Mouse (Mus musculus) embryonic facial prominence, embryonic 11.5 days (tissue): ENCODE data around the gene 1700001O22Rik. TPM values are rescaled to one million over a fixed set of nuclear protein-coding genes. Genes with fewer than 3 reads are reported as not detected.

Experiments used
- ATAC-seq: fragments of 200-750 bp; cut with Nextera tagmentation; replicated peaks from 2 replicates; pipeline ENCODE4 v1.8.0; 2017; ENCODE audit warnings: low read depth; ENCODE audit not compliant: insufficient number of reproducible peaks, low FRiP score, low TSS enrichment
- DNase-seq: peaks from one replicate; pipeline ENCODE4 v3.0.0-alpha.2; 2015; ENCODE audit warnings: low spot score
- H3K27ac ChIP-seq: fragments of 300-500 bp; sonication (generic); replicated peaks from 2 replicates; pipeline ENCODE4 v1.5.1; 2014; ENCODE audit warnings: mild to moderate bottlenecking, low read depth, low read length, control low read depth
- H3K27me3 ChIP-seq: fragments of 300-500 bp; sonication (generic); 2 replicates; pipeline ENCODE4 v1.6.1; 2014; ENCODE audit warnings: mild to moderate bottlenecking, low read length, moderate library complexity, mixed read lengths; ENCODE audit not compliant: control insufficient read depth, insufficient read depth
- H3K36me3 ChIP-seq: fragments of 300-500 bp; sonication (generic); replicated peaks from 2 replicates; pipeline ENCODE4 v1.6.1; 2014; ENCODE audit warnings: low read depth, mild to moderate bottlenecking, low read length, moderate library complexity, mixed read lengths; ENCODE audit not compliant: control insufficient read depth, insufficient read depth
- H3K4me1 ChIP-seq: fragments of 300-500 bp; sonication (generic); 2 replicates; pipeline ENCODE4 v1.6.1; 2014; ENCODE audit warnings: low read length, mixed read lengths; ENCODE audit not compliant: control insufficient read depth, insufficient read depth
- H3K4me2 ChIP-seq: fragments of 300-500 bp; sonication (generic); 2 replicates; pipeline ENCODE4 v1.6.1; 2014; ENCODE audit warnings: low read depth, mild to moderate bottlenecking, control low read depth, low read length, moderate library complexity
- H3K4me3 ChIP-seq: fragments of 300-500 bp; sonication (generic); 2 replicates; pipeline ENCODE4 v1.5.1; 2014; ENCODE audit warnings: low read depth, low read length, control low read depth
- H3K9ac ChIP-seq: fragments of 300-500 bp; sonication (generic); replicated peaks from 2 replicates; pipeline ENCODE4 v1.6.1; 2014; ENCODE audit warnings: mild to moderate bottlenecking, control low read depth, low read length
- H3K9me3 ChIP-seq: fragments of 300-500 bp; sonication (generic); replicated peaks from 2 replicates; pipeline ENCODE4 v1.6.1; 2016; ENCODE audit warnings: mild to moderate bottlenecking, low read length, inconsistent platforms, mixed read lengths; ENCODE audit not compliant: control insufficient read depth
- WGBS: fragments of 180-500 bp; shearing (Covaris S2); extraction: QIAGEN DNeasy Blood & Tissue Kit; methylation state at CpG from one replicate; pipeline ENCODE4 v1.1.7; 2014; 5-methylcytosine and 5-hydroxymethylcytosine counted together
- polyA plus RNA-seq: library from polyadenylated mRNA; unstranded; fragments of >200 nt; fragmentation: Nextera tagmentation; extraction: Ambion mirVana; gene quantifications from 2 replicates; pipeline ENCODE4 v1.2.1, GENCODE M21; 2014

1700001O22Rik gene
- polyA plus RNA-seq, 1 experiment from 2014 or later, result 1.8 TPM

DNA sequence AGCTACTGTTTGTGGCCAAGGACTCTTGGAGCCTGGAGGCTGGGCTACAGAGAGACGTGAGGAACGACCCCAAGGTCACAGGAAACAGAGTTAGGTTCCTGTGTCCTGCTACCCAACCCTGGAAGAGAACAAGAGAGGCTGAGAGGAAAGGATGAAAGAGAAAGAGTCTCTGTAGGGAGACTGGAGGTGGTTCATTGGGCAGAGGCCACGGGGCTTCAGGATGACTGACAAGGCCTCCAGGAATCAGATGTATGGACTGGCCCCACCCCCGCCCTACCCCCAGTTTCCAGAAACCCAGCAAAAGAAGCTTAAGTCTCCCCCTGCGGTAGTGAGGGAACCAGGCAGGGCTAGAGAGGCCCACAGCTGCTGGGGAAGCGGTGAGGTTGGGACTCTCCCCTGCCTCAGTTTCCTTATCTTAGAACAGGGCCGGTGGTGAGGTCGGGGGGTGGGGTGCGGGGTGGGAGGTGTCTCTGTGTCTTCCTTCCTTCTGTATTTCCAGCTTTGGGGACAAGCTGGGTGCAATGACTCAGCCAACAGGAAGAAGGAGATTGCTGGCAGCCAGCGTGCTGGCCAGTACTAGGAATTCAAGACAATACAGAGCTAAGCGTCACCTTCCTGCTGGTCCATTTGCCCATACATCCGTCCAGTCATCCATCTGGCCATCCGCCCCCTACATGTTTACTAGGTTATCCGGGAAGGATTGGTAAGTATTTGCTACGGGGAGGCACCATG is 30.7 kb downstream of the 1700001O22Rik start:
- DNase-seq (no peak), ATAC-seq (no peak)
- Histone ChIP-seq H3K4me1 (peaks cover 3% of the 10 kb centered on the region; the same call in 1 of the 2 replicates), H3K9ac (peak overlapping the region; percentile 28; the same call in 1 of the 2 replicates), H3K4me3 (no peak overlapping the region), H3K36me3 (no peaks in the 10 kb centered on the region), H3K27me3 (no peaks in the 10 kb centered on the region), H3K27ac (peak overlapping the region; percentile 69; the same call in 1 of the 2 replicates), H3K4me2 (no peak overlapping the region; the same call in 1 of the 2 replicates), H3K9me3 (no peaks in the 10 kb centered on the region)
- WGBS, result 41% methylated on average over 15 of the region's 15 CpGs

DNA sequence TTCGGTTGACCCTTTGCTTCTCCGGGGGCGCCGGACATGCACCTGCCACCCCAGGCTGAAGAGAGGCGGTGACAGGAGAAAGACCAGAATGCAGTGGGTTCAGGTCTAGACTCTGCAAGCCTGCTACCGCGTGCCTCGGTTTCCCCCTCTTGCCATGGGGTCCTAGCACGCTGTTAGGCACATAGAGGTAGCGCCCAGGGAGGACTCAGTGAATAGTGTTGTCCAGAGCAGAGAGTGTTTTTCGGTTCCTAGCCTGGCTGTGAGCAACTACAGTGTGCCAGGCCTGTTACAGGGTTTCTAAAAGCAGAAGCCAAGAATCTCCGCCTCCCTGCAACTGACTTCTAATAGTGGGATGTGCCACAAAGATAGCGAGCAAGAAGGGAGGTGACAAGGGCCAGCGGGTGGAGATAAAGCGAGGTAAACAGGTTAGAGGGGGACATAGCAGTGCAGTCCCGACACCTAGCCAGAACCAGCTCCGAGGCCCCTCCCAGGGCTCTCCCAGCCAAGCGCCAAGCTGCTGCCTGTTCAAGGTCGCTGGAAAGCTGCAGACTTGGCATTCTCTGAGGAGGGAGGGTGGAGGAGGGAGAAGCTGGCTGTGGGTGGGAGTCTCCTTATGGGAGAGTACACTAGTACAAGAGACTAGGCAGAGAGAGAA is 31.5 kb downstream of the 1700001O22Rik start:
- Histone ChIP-seq H3K36me3 (no peaks in the 10 kb centered on the region), H3K27ac (peak overlapping the region; percentile 69), H3K9ac (peak overlapping the region; percentile 76), H3K4me3 (peak overlapping the region; percentile 40), H3K4me1 (peaks cover 3% of the 10 kb centered on the region; the same call in 1 of the 2 replicates), H3K27me3 (no peaks in the 10 kb centered on the region), H3K4me2 (peak overlapping the region; percentile 92), H3K9me3 (no peaks in the 10 kb centered on the region)
- peak; percentile 30; the same call in 1 of the 2 replicates for ATAC-seq
- peak; percentile 56 for DNase-seq
- WGBS, result 8% methylated on average over 19 of the region's 19 CpGs

DNA sequence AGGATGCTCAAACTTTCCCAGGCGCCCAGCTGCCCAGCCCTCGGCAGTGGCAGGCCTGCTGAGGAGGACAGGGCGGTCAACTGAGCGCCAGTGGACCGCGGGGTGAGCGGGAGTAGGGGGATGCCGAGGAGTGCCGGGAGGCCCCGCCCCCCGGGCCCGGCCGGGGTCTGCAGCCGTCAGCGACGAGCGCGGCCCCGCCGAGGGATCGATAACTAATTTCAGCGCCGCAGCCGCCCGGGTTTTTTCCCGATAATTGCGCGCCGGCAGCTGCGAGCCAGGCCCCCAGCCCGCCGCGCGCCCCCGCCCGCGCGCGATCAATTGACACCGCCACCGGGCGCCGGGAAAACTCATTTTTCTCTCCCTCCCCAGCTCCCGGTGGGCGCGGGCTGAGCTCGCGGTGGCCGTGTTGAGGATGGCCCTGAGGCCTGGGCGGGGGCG is 32.1 kb downstream of the 1700001O22Rik start:
- DNase-seq, result peak; percentile 51
- no peaks in the 10 kb centered on the region for H3K27me3 ChIP-seq
- peak overlapping the region; percentile 69 for H3K27ac ChIP-seq
- H3K4me2 ChIP-seq, result peak overlapping the region; percentile 92
- H3K9ac ChIP-seq, result peak overlapping the region; percentile 76
- ATAC-seq, result peak; percentile 37; the same call in 1 of the 2 replicates
- H3K4me1 ChIP-seq, result peaks cover 3% of the 10 kb centered on the region; the same call in 1 of the 2 replicates
- WGBS, result 1% methylated on average over 51 of the region's 51 CpGs
- no peaks in the 10 kb centered on the region for H3K36me3 ChIP-seq
- H3K9me3 ChIP-seq, result no peaks in the 10 kb centered on the region
- peak overlapping the region; percentile 40 for H3K4me3 ChIP-seq

DNA sequence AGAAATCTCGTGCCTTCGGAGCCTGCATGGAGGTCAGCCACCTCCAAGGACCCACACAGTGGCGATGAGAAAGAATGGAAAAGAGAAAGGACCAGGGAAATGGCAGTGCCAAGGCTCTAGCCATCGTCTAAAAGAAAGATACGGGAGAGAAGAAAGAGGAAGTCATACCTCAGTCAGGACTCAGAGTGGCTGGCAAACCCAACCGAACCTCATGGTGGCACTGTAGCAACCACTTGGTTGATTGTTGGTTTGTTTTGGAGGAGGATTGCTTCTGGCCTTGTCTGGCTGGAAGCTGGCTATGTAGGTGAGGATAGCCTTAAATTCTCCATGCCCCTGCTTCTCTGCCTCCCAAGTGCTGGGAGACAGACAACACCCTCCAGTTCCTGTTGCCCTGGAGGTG is 34.3 kb downstream of the 1700001O22Rik start:
- H3K27me3 ChIP-seq, result no peaks in the 10 kb centered on the region
- 58% methylated on average over 6 of the region's 6 CpGs for WGBS
- peaks cover 3% of the 10 kb centered on the region; the same call in 1 of the 2 replicates for H3K4me1 ChIP-seq

DNA sequence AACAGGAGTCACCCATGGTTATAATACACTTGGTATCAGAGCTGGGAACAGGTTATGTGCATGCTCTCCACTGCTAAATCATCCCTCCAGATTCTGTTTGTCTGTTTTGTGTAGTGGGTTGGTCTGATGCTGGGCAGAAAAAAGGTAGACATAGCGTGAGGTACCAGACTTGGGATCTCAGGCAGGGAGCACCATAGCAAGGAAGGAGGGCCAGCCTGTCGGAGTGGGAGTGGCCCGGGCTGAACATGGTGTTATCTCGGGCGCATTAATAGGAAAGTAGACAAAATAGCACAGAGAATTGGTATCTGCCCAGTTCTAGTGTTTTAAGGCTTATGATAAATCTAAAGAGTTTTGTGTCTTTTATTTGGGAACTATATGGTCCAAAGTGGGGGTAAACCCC is 34.9 kb downstream of the 1700001O22Rik start:
- Histone ChIP-seq H3K36me3 (no peaks in the 10 kb centered on the region), H3K9me3 (no peaks in the 10 kb centered on the region), H3K27me3 (no peaks in the 10 kb centered on the region), H3K27ac (no peak overlapping the region), H3K4me1 (peaks cover 3% of the 10 kb centered on the region; the same call in 1 of the 2 replicates), H3K4me2 (no peak overlapping the region), H3K9ac (no peak overlapping the region), H3K4me3 (no peak overlapping the region)
- 87% methylated on average over 5 of the region's 5 CpGs for WGBS
- DNase-seq (no peak), ATAC-seq (no peak)

More for the DNA sequence above, 34.3 kb downstream of the 1700001O22Rik start:
- Histone ChIP-seq H3K4me2 (no peak overlapping the region), H3K36me3 (no peaks in the 10 kb centered on the region), H3K4me3 (no peak overlapping the region), H3K9ac (no peak overlapping the region), H3K9me3 (no peaks in the 10 kb centered on the region), H3K27ac (no peak overlapping the region)
- DNase-seq (no peak), ATAC-seq (no peak)

DNA sequence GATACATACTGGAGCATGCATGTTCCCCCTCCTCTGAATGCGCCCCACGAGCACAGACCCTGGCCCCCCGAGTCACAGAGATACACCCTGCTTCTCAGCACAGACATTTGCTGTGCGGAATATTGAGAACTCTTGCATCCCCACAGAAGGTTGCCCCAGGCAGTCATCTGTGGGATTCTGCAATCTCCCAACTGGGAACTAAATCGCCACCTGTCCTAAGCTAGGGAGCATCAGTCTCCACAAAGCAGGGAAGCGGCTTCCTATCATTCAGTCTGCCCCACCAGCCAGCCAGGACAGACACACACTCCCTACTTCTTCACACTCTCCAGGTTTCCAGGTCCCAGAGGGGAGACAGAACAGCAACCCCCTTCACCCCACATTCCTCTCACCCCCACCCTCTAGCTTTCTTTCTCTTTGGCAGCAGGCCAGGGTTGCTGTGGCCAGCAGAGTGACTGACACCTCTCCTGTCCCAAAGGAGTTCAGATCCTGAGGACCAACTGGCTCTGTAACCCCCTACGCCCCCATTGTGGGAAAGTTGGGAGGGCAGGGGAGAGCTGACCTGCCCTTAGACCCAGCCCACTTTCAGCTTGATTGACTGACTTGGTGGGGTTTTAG is 35.7 kb downstream of the 1700001O22Rik start:
- no peak for DNase-seq
- Histone ChIP-seq H3K27ac (no peak overlapping the region), H3K4me2 (no peak overlapping the region), H3K9me3 (no peaks in the 10 kb centered on the region; the same call in 1 of the 2 replicates), H3K9ac (no peak overlapping the region), H3K4me3 (no peak overlapping the region), H3K4me1 (peaks cover 2% of the 10 kb centered on the region; the same call in 1 of the 2 replicates), H3K36me3 (no peaks in the 10 kb centered on the region), H3K27me3 (no peaks in the 10 kb centered on the region)
- 72% methylated on average over 7 of the region's 7 CpGs for whole genome bisulfite sequencing
- ATAC-seq, result no peak

DNA sequence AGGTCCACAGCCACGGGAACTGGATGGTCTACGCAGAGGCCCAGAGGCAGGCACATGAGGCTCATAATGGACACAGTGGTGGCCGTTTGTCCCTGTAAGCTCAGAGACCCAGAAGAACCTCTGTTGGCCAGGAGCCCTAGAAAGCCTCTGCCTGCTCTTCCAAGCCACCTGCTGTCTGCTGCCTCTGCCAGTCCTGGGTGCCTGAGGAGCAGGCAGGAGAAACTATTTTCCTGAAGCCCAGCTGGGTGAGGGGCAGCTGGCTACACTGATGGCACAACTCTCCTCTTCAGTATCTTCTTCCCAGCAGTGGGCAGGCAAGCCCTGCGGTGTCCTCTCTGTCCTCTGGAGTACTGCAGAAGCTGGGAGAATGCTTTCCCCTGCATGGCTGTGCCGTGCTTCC is 37.0 kb downstream of the 1700001O22Rik start:
- H3K9ac ChIP-seq, result no peak overlapping the region
- DNase-seq (no peak), ATAC-seq (no peak)
- H3K9me3 ChIP-seq, result no peaks in the 10 kb centered on the region; the same call in 1 of the 2 replicates
- H3K4me1 ChIP-seq, result no peaks in the 10 kb centered on the region
- no peak overlapping the region for H3K27ac ChIP-seq
- 91% methylated on average over 5 of the region's 5 CpGs for WGBS
- H3K27me3 ChIP-seq, result no peaks in the 10 kb centered on the region
- no peak overlapping the region for H3K4me2 ChIP-seq
- H3K36me3 ChIP-seq, result no peaks in the 10 kb centered on the region
- no peak overlapping the region for H3K4me3 ChIP-seq
